Mouse (Mus musculus) midbrain, embryonic 11.5 days (tissue): ENCODE measurements at regions not wholly inside any gene's neighbourhood (a gene's known extent, or its start where the extent isn't known, plus 50 kb on each side); places are given as distances from the start of the nearest gene placed in this dataset.
A peak's percentile ranks its signal among the peaks of the same experiment; 100 is the strongest.

Source experiments
- ATAC-seq: fragments of 200-750 bp; cut with Nextera tagmentation; 2 replicates; pipeline ENCODE4 v1.8.0; 2017; ENCODE audit warnings: moderate TSS enrichment, moderate library complexity; ENCODE audit not compliant: low FRiP score
- DNase-seq: peaks from one replicate; pipeline ENCODE4 v3.0.0; 2015; ENCODE audit warnings: low spot score; ENCODE audit errors: missing footprints
- H3K27ac ChIP-seq: fragments of 300-500 bp; sonication (generic); 2 replicates; pipeline ENCODE4 v1.5.1; 2014; ENCODE audit warnings: low read depth, low read length
- H3K27me3 ChIP-seq: fragments of 300-500 bp; sonication (generic); 2 replicates; pipeline ENCODE4 v1.6.1; 2014; ENCODE audit warnings: mild to moderate bottlenecking, low read length, moderate library complexity, mixed read lengths; ENCODE audit not compliant: control insufficient read depth, insufficient read depth
- H3K36me3 ChIP-seq: fragments of 300-500 bp; sonication (generic); 2 replicates; pipeline ENCODE4 v1.6.1; 2014; ENCODE audit warnings: mild to moderate bottlenecking, low read length, moderate library complexity, mixed read lengths; ENCODE audit not compliant: control insufficient read depth, insufficient read depth
- H3K4me1 ChIP-seq: fragments of 300-500 bp; sonication (generic); 2 replicates; pipeline ENCODE4 v1.6.1; 2014; ENCODE audit warnings: low read length; ENCODE audit not compliant: control insufficient read depth, insufficient read depth
- H3K4me2 ChIP-seq: fragments of 300-500 bp; sonication (generic); 2 replicates; pipeline ENCODE4 v1.6.1; 2014; ENCODE audit warnings: mild to moderate bottlenecking, moderate library complexity
- H3K4me3 ChIP-seq: fragments of 300-500 bp; sonication (generic); 2 replicates; pipeline ENCODE4 v1.5.1; 2014; ENCODE audit warnings: low read depth, low read length
- H3K9ac ChIP-seq: fragments of 300-500 bp; sonication (generic); 2 replicates; pipeline ENCODE4 v1.6.1; 2014; ENCODE audit warnings: low read length
- H3K9me3 ChIP-seq: fragments of 300-500 bp; sonication (generic); 2 replicates; pipeline ENCODE4 v1.6.1; 2016; ENCODE audit warnings: low read length; ENCODE audit not compliant: control insufficient read depth
- WGBS: fragments of 180-500 bp; shearing (Covaris S2); extraction: QIAGEN DNeasy Blood & Tissue Kit; methylation state at CpG from one replicate; pipeline ENCODE4 v1.1.7; 2014; 5-methylcytosine and 5-hydroxymethylcytosine counted together

DNA sequence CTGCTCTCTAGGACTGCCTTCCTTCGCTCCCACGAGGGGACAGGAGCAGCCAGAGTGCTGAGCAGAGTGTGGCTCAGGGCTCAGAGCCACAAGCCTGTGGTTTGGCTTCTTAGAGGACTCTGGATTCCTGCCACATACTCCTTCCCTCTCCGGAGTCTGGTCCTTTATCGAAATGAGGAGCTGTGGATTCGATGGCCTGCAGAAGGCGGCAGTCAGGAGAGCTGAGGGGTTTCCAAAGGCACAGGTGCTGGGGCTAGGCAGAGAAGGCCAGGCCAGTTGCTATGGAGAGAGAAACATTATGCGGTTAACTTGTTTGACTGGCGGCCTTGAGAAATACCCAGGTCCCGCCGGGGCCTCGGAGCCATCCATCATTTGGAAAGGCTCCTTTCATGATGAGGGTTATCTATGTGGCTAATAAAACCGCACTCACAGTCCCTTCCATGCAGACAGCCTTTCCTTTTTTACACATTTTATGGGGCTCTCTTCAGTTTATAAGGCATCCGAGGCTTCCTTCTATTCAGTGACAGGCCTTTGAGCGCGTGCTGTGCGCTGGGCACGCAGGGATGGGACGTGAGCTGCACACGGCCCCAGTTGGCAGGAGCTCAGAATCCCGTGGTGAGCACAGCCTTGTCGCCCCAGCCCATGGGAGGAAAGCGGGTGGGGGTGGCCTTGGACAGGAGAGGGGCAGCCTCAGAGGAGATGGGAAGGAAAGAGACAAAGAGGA, 61.2 kb upstream of the Gjb5 start:
- H3K4me1 ChIP-seq: peaks cover 15% of the 10 kb centered on the region
- H3K27me3 ChIP-seq: no peaks in the 10 kb centered on the region
- H3K27ac ChIP-seq: no peak overlapping the region; the same call in 1 of the 2 replicates
- H3K9me3 ChIP-seq: no peaks in the 10 kb centered on the region
- no peak for DNase-seq
- H3K36me3 ChIP-seq: no peaks in the 10 kb centered on the region
- H3K4me3 ChIP-seq: no peak overlapping the region
- peak; percentile 64 for ATAC-seq
- no peak overlapping the region for H3K4me2 ChIP-seq
- 34% methylated on average over 22 of the region's 22 CpGs for WGBS
- peak overlapping the region; percentile 32; the same call in 1 of the 2 replicates for H3K9ac ChIP-seq

DNA sequence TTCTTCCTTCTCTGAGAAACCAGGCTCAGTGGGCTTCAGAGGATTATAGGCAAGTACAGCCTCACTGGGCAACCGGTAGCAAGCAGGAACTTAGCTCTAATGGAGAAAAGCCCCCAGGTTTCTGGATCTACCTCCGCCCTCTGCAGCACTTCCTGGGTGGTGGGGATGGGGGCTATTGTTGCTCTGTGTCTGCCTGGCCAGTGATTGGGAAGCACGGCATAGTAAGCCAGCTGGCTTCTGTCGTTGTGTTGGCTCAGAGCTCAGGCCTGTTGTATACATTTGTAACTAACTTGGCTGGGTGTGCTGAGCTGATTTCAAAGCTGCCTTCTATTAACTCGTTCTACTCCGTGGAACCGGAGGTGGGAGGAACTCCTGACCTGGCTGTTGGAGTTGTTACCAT, 58.9 kb upstream of the Gjb5 start:
- Histone ChIP-seq H3K4me3 (no peak overlapping the region), H3K27ac (no peak overlapping the region), H3K9me3 (no peaks in the 10 kb centered on the region), H3K4me1 (peaks cover 9% of the 10 kb centered on the region), H3K36me3 (no peaks in the 10 kb centered on the region), H3K4me2 (no peak overlapping the region), H3K27me3 (no peaks in the 10 kb centered on the region), H3K9ac (no peak overlapping the region)
- DNase-seq (no peak), ATAC-seq (no peak)
- 62% methylated on average over 7 of the region's 7 CpGs for WGBS

GRCm38 (mm10) chr4:127413997-127414964, 56.3 kb upstream of the Gjb5 start:
- no peaks in the 10 kb centered on the region for H3K36me3 ChIP-seq
- ATAC-seq (peak; percentile 44; the same call in 1 of the 2 replicates), DNase-seq (no peak)
- 50% methylated on average over 14 of the region's 14 CpGs for WGBS
- H3K4me3 ChIP-seq: no peak overlapping the region
- peaks cover 5% of the 10 kb centered on the region for H3K4me1 ChIP-seq
- H3K27ac ChIP-seq: no peak overlapping the region
- no peaks in the 10 kb centered on the region for H3K27me3 ChIP-seq
- no peaks in the 10 kb centered on the region for H3K9me3 ChIP-seq
- H3K9ac ChIP-seq: no peak overlapping the region
- H3K4me2 ChIP-seq: no peak overlapping the region
